Mouse (Mus musculus) heart, postnatal 0 days (tissue): ENCODE results near the gene Abca8b. TPM values are rescaled to one million over a fixed set of nuclear protein-coding genes. Genes with fewer than 3 reads are reported as not detected.
"Not testable (repeated sequence)": the region's sequence is repeated elsewhere in the genome, so short reads cannot be mapped to it uniquely, and the experiment has no call there.

Experiments
- ATAC-seq: fragments of 200-750 bp; cut with Nextera tagmentation; 2 replicates; pipeline ENCODE4 v1.8.0; 2017; ENCODE audit warnings: low read depth, moderate number of reproducible peaks, moderate library complexity; ENCODE audit not compliant: insufficient read depth
- DNase-seq: peaks from one replicate; pipeline ENCODE4 v3.0.0-alpha.2; 2016; ENCODE audit warnings: low spot score
- H3K27ac ChIP-seq: fragments of 300-500 bp; sonication (generic); 2 replicates; pipeline ENCODE4 v1.5.1; 2014; ENCODE audit warnings: low read depth, mild to moderate bottlenecking
- H3K27me3 ChIP-seq: fragments of 300-500 bp; sonication (generic); 2 replicates; pipeline ENCODE4 v1.6.1; 2014; ENCODE audit warnings: low read length, mixed read lengths; ENCODE audit not compliant: control insufficient read depth, insufficient read depth
- H3K36me3 ChIP-seq: fragments of 300-500 bp; sonication (generic); replicated peaks from 2 replicates; pipeline ENCODE4 v1.6.1; 2014; ENCODE audit warnings: low read length, mixed read lengths; ENCODE audit not compliant: control insufficient read depth, insufficient read depth
- H3K4me1 ChIP-seq: fragments of 300-500 bp; sonication (generic); 2 replicates; pipeline ENCODE4 v1.6.1; 2014; ENCODE audit warnings: antibody characterized with exemption; ENCODE audit not compliant: control insufficient read depth, insufficient read depth
- H3K4me2 ChIP-seq: fragments of 300-500 bp; sonication (generic); 2 replicates; pipeline ENCODE4 v1.6.1; 2014; ENCODE audit warnings: low read depth, mild to moderate bottlenecking, low read length, moderate library complexity
- H3K4me3 ChIP-seq: fragments of 300-500 bp; sonication (generic); 2 replicates; pipeline ENCODE4 v1.5.1; 2014; ENCODE audit warnings: low read depth, low read length
- H3K9ac ChIP-seq: fragments of 300-500 bp; sonication (generic); replicated peaks from 2 replicates; pipeline ENCODE4 v1.6.1; 2014; ENCODE audit warnings: low read depth, low read length, mixed read lengths
- H3K9me3 ChIP-seq: fragments of 300-500 bp; sonication (generic); replicated peaks from 2 replicates; pipeline ENCODE4 v1.6.1; 2016; ENCODE audit warnings: low read length; ENCODE audit not compliant: control insufficient read depth
- CTCF ChIP-seq: IDR thresholded peaks from 2 replicates; pipeline ENCODE4 v1.5.1; 2016; ENCODE audit warnings: antibody characterized with exemption, control low read depth, low read depth
- EP300 ChIP-seq: IDR thresholded peaks from 2 replicates; pipeline ENCODE4 v1.6.1; 2016; ENCODE audit warnings: antibody characterized with exemption, low read depth
- WGBS: fragments of 180-500 bp; shearing (Covaris S2); extraction: QIAGEN DNeasy Blood & Tissue Kit; methylation state at CpG from one replicate; pipeline ENCODE4 v1.1.7; 2014; 5-methylcytosine and 5-hydroxymethylcytosine counted together
- polyA plus RNA-seq: library from polyadenylated mRNA; unstranded; fragments of >200 nt; fragmentation: Nextera tagmentation; extraction: Ambion mirVana; gene quantifications from 2 replicates; pipeline ENCODE4 v1.2.1, GENCODE M21; 2015
- total RNA-seq: library from RNA; depleted of rRNA; stranded (reverse); fragments of >200 nt; gene quantifications from 2 replicates; pipeline ENCODE4 v1.2.3, GENCODE M21; 2014; ENCODE audit warnings: low replicate concordance

Abca8b gene
- total and polyA plus RNA-seq, 2 experiments from 2014 or later = 0.61 to 2.6 TPM

- ATAC-seq (no peak), DNase-seq (no peak)
- Histone ChIP-seq H3K36me3 (no peaks in the 10 kb centered on the region), H3K4me2 (no peak overlapping the region), H3K27ac (no peak overlapping the region), H3K4me1 (no peaks in the 10 kb centered on the region), H3K9me3 (0 out of 2 replicates have a peak, but pooled peaks cover 6% of the 10 kb centered on the region), H3K9ac (no peak overlapping the region), H3K4me3 (no peak overlapping the region), H3K27me3 (no peaks in the 10 kb centered on the region)
- no peak for TF ChIP-seq EP300
- no peak for TF ChIP-seq CTCF
- 61% methylated on average over 4 of the region's 4 CpGs for WGBS
Observed at GRCm38 (mm10) chr11:109970521-109970920, 25.1 kb downstream of the Abca8b start.

DNA sequence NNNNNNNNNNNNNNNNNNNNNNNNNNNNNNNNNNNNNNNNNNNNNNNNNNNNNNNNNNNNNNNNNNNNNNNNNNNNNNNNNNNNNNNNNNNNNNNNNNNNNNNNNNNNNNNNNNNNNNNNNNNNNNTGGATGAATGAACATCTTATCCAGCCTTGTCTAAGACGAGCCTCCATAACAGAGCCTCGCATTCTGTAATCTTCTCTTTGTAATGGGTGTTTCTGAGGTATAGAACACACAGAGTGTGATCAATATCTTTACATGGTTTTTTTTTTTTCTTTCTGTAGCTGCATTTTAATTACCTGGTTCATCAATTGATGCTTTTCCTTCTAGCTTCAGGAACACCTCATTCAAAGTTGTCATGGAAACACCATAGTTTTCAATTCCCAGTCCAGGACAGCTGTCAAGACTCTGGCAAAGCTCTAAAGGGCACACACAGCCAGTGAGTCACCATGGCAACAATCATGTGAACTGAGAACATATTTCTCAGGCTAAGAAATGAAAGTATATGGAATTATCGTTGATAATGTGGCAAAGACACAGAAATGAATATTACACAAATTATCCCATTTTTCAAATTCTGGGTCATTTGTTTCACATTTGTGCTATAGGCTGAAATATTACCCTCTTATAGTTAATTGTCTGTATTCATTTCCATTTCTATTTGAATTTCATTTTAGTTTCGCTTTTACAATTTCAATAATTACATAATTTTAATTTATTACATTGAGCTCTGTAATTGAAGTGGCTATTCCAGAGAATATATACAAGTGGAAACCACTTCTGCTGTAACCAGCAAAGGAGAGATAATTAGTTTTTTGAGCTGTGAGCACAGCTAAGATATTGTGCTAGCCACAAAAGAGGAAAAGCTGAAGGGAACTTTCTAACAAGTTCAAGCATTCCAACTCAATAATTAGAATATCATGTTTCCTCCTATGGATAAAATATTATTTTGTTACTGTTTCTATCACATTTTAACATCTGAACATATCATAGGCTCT lies 33.9 kb downstream of the Abca8b start:
- H3K9ac ChIP-seq = no peak overlapping the region
- DNase-seq (no peak), ATAC-seq (no peak)
- H3K4me2 ChIP-seq = no peak overlapping the region
- H3K9me3 ChIP-seq = no peaks in the 10 kb centered on the region
- no peak overlapping the region for H3K27ac ChIP-seq
- TF ChIP-seq CTCF (no peak), EP300 (no peak)
- 72% methylated on average over 4 of the region's 4 CpGs for WGBS
- H3K4me1 ChIP-seq = no peaks in the 10 kb centered on the region
- no peaks in the 10 kb centered on the region for H3K36me3 ChIP-seq
- H3K4me3 ChIP-seq = no peak overlapping the region
- H3K27me3 ChIP-seq = no peaks in the 10 kb centered on the region

- TF ChIP-seq EP300 (no peak), CTCF (no peak)
- H3K4me1 ChIP-seq = no peaks in the 10 kb centered on the region
- ATAC-seq (no peak), DNase-seq (no peak)
- no peak overlapping the region for H3K4me3 ChIP-seq
- H3K4me2 ChIP-seq = no peak overlapping the region
- no peaks in the 10 kb centered on the region for H3K27me3 ChIP-seq
- no peak overlapping the region for H3K9ac ChIP-seq
- no peaks in the 10 kb centered on the region for H3K36me3 ChIP-seq
- no peaks in the 10 kb centered on the region for H3K9me3 ChIP-seq
- 91% methylated on average over 1 of the region's 1 CpGs for WGBS
- no peak overlapping the region for H3K27ac ChIP-seq
Observed at GRCm38 (mm10) chr11:109955185-109955584, 40.5 kb downstream of the Abca8b start.

DNA sequence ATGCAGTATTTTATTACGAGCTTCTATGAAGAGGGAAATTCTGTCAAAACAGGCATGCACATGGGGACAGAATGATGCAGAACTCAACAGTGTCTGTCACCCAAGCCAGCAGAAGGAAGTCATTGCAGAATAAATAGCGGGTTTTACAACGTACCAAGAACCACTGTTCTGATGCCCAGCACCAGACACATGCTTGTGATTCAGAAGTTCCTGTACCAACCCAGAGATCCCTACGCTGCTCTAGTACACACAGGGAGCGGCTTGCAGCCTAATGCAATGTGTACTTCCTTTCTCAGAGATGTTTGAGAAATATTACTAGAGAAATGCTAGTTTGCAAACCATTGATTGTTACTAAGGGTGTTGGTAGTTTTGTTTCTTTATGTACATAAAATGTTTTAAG lies 58.7 kb downstream of the Abca8b start:
- no peak for ATAC-seq
- Histone ChIP-seq H3K36me3 (no peaks in the 10 kb centered on the region), H3K9me3 (no peaks in the 10 kb centered on the region), H3K9ac (no peak overlapping the region), H3K4me2 (no peak overlapping the region), H3K27me3 (no peaks in the 10 kb centered on the region), H3K4me1 (no peaks in the 10 kb centered on the region), H3K4me3 (no peak overlapping the region), H3K27ac (no peak overlapping the region)
- no peak for DNase-seq
- WGBS = 90% methylated on average over 5 of the region's 5 CpGs
- no peak for TF ChIP-seq EP300

GRCm38 (mm10) chr11:109933207-109933606 lies 62.4 kb downstream of the Abca8b start:
- not testable (repeated sequence) for H3K9ac ChIP-seq, H3K4me1 ChIP-seq, H3K4me3 ChIP-seq, H3K4me2 ChIP-seq, H3K27me3 ChIP-seq, DNase-seq, H3K36me3 ChIP-seq, ATAC-seq, H3K27ac ChIP-seq, H3K9me3 ChIP-seq
- 74% methylated on average over 4 of the region's 4 CpGs for WGBS
